Mouse (Mus musculus) v-Abl transformed pro-B cells (cell line): ENCODE results near the gene Scyl1.

Source experiments
- in situ Hi-C, 2 experiments: fragments of 400-800 bp; cut with MboI; formaldehyde crosslinking; loops; one replicate each; pipeline ENCODE4 v1.15.1; 2025; ENCODE audit not compliant: unreplicated experiment in 2 of 2

The Scyl1 gene

GRCm38 (mm10) chr19:5749476-5749875 is 21.7 kb downstream of the Scyl1 start:
- in situ Hi-C loops = no loop called here

- in situ Hi-C loops = no loop called here
These were observed 24.3 kb downstream of the Scyl1 start for GRCm38 (mm10) chr19:5746907-5747363.

GRCm38 (mm10) chr19:5745756-5746710 is 25.2 kb downstream of the Scyl1 start:
- in situ Hi-C loops = no loop called here

GRCm38 (mm10) chr19:5743576-5743975 is 27.6 kb downstream of the Scyl1 start:
- in situ Hi-C loops = no loop called here

- in situ Hi-C loops = no loop called here
These were observed 29.0 kb downstream of the Scyl1 start for GRCm38 (mm10) chr19:5742241-5742641.

- in situ Hi-C loops = no loop called here
These were observed 29.5 kb downstream of the Scyl1 start for GRCm38 (mm10) chr19:5741641-5742240.

- in situ Hi-C loops = no loop called here
These were observed 30.6 kb downstream of the Scyl1 start, which contains the start of gene Ltbp3 for GRCm38 (mm10) chr19:5740320-5741317. TSS of gene Ltbp3 (plus strand) at chr19:5740904.

- in situ Hi-C loops = loop anchor here in 1 of 2 experiments (10.0 kb wide), 1 partner anchor 345 kb away; the partner anchor contains the start of genes Cdca5, Gm28374, Tmem262 and Zfpl1
These were observed 31.8 kb downstream of the Scyl1 start for GRCm38 (mm10) chr19:5739446-5739845.

GRCm38 (mm10) chr19:5734325-5734724 is 36.9 kb downstream of the Scyl1 start:
- in situ Hi-C loops = loop anchor here (5.0 to 10.0 kb wide), 2 partner anchors 38 to 350 kb away; partner anchors contain the start of genes Cdca5 (in 1 of the 2), Gm28374 (in 1 of the 2), Scyl1 (in 1 of the 2) and Tmem262 (in 1 of the 2)

- in situ Hi-C loops = loop anchor here (5.0 to 10.0 kb wide), 2 partner anchors 41 to 353 kb away; partner anchors contain the start of genes Cdca5 (in 1 of the 2), Gm28374 (in 1 of the 2), Scyl1 (in 1 of the 2) and Tmem262 (in 1 of the 2)
These were observed 39.8 kb downstream of the Scyl1 start for GRCm38 (mm10) chr19:5731264-5731978.

GRCm38 (mm10) chr19:5730314-5731186 is 40.7 kb downstream of the Scyl1 start:
- in situ Hi-C loops = loop anchor here (5.0 to 10.0 kb wide), 2 partner anchors 42 to 354 kb away; partner anchors contain the start of genes Cdca5 (in 1 of the 2), Gm28374 (in 1 of the 2), Scyl1 (in 1 of the 2) and Tmem262 (in 1 of the 2)

GRCm38 (mm10) chr19:5729444-5729815 is 41.8 kb downstream of the Scyl1 start, which contains the start of gene Fam89b:
TSS of gene Fam89b (minus strand) at chr19:5729653.
- in situ Hi-C loops = no loop called here

GRCm38 (mm10) chr19:5728631-5729443 is 42.4 kb downstream of the Scyl1 start:
- in situ Hi-C loops = no loop called here

- in situ Hi-C loops = no loop called here
These were observed 43.5 kb downstream of the Scyl1 start for GRCm38 (mm10) chr19:5727701-5728100.

- in situ Hi-C loops = no loop called here
These were observed 44.1 kb downstream of the Scyl1 start for GRCm38 (mm10) chr19:5726961-5727578.

GRCm38 (mm10) chr19:5725767-5726515 is 45.3 kb downstream of the Scyl1 start, which contains the start of gene Ehbp1l1:
TSS of gene Ehbp1l1 (minus strand) at chr19:5726317.
- in situ Hi-C loops = no loop called here
